Mouse (Mus musculus) forebrain, embryonic 12.5 days (tissue): ENCODE results near the gene Slc39a2. TPM values are rescaled to one million over a fixed set of nuclear protein-coding genes. Genes with fewer than 3 reads are reported as not detected.

ENCODE experiments used
- ATAC-seq: fragments of 200-750 bp; cut with Nextera tagmentation; 2 replicates; pipeline ENCODE4 v1.8.0; 2017; ENCODE audit warnings: moderate TSS enrichment; ENCODE audit not compliant: low FRiP score
- H3K27ac ChIP-seq: fragments of 300-500 bp; sonication (generic); 2 replicates; pipeline ENCODE4 v1.5.1; 2016; ENCODE audit warnings: mild to moderate bottlenecking
- H3K27me3 ChIP-seq: fragments of 300-500 bp; sonication (generic); 2 replicates; pipeline ENCODE4 v1.6.1; 2016; ENCODE audit warnings: mild to moderate bottlenecking
- H3K36me3 ChIP-seq: fragments of 300-500 bp; sonication (generic); replicated peaks from 2 replicates; pipeline ENCODE4 v1.6.1; 2016; ENCODE audit warnings: mild to moderate bottlenecking
- H3K4me1 ChIP-seq: fragments of 300-500 bp; sonication (generic); 2 replicates; pipeline ENCODE4 v1.6.1; 2016
- H3K4me2 ChIP-seq: fragments of 300-500 bp; sonication (generic); 2 replicates; pipeline ENCODE4 v1.6.1; 2016; ENCODE audit warnings: mild to moderate bottlenecking, moderate library complexity
- H3K4me3 ChIP-seq: fragments of 300-500 bp; sonication (generic); replicated peaks from 2 replicates; pipeline ENCODE4 v1.5.1; 2016; ENCODE audit warnings: mild to moderate bottlenecking
- H3K9ac ChIP-seq: fragments of 300-500 bp; sonication (generic); 2 replicates; pipeline ENCODE4 v1.6.1; 2016; ENCODE audit warnings: mild to moderate bottlenecking
- H3K9me3 ChIP-seq: fragments of 300-500 bp; sonication (generic); 2 replicates; pipeline ENCODE4 v1.6.1; 2016
- WGBS: fragments of 180-500 bp; shearing (Covaris S2); methylation state at CpG from one replicate; pipeline ENCODE4 v1.1.7; 2016; 5-methylcytosine and 5-hydroxymethylcytosine counted together
- polyA plus RNA-seq: library from polyadenylated mRNA; unstranded; fragments of >200 nt; fragmentation: Nextera tagmentation; extraction: Ambion mirVana; gene quantifications from 2 replicates; pipeline ENCODE4 v1.2.1, GENCODE M21; 2016

The Slc39a2 gene
- polyA plus RNA-seq, 1 experiment from 2014 or later, result 1.3 TPM

DNA sequence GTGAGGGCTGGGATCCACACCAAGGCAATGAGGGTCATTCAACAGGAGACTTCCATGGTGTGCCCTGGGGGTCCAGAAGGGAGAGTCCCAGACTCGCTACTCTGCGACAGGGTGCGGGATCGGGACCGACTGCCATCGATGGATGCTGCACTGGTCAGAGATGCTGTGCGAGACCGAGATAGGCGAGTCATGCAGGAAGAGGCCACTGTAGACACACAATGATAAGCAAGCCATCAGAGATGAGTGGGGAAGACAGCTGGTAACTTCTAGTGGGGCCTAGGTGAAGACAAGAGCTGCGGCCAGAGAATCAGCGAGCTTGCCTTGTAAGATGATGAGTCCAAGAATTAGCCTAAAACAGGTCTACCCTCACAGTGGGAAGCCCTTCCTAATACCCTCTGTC, 13.4 kb downstream of the Slc39a2 start:
- no peaks in the 10 kb centered on the region for H3K4me1 ChIP-seq
- H3K27me3 ChIP-seq, result peaks cover 2% of the 10 kb centered on the region
- H3K27ac ChIP-seq, result no peak overlapping the region
- 97% methylated on average over 11 of the region's 11 CpGs for WGBS
- no peaks in the 10 kb centered on the region for H3K9me3 ChIP-seq
- no peaks in the 10 kb centered on the region for H3K36me3 ChIP-seq
- no peak overlapping the region for H3K4me3 ChIP-seq
- no peak overlapping the region for H3K4me2 ChIP-seq
- no peak overlapping the region for H3K9ac ChIP-seq
- no peak for ATAC-seq

- H3K4me3 ChIP-seq, result no peak overlapping the region
- no peak overlapping the region for H3K27ac ChIP-seq
- WGBS, result 90% methylated on average over 10 of the region's 10 CpGs
- peaks cover 34% of the 10 kb centered on the region for H3K27me3 ChIP-seq
- no peak for ATAC-seq
- H3K36me3 ChIP-seq, result no peaks in the 10 kb centered on the region
- no peak overlapping the region for H3K9ac ChIP-seq
- peaks cover 27% of the 10 kb centered on the region for H3K4me1 ChIP-seq
- H3K4me2 ChIP-seq, result no peak overlapping the region
- no peaks in the 10 kb centered on the region for H3K9me3 ChIP-seq
Observed at GRCm38 (mm10) chr14:51911301-51911700, 18.6 kb downstream of the Slc39a2 start.

- H3K9ac ChIP-seq, result peak overlapping the region; percentile 68
- peak overlapping the region; percentile 99 for H3K4me2 ChIP-seq
- no peaks in the 10 kb centered on the region for H3K9me3 ChIP-seq
- peaks cover 27% of the 10 kb centered on the region for H3K4me1 ChIP-seq
- H3K4me3 ChIP-seq, result peak overlapping the region; percentile 61
- WGBS, result 6% methylated on average over 14 of the region's 14 CpGs
- no peak overlapping the region for H3K27ac ChIP-seq
- H3K36me3 ChIP-seq, result no peaks in the 10 kb centered on the region
- H3K27me3 ChIP-seq, result peaks cover 34% of the 10 kb centered on the region
- ATAC-seq, result peak; percentile 47
Observed at GRCm38 (mm10) chr14:51912391-51913061, 19.8 kb downstream of the Slc39a2 start.

- WGBS, result under 1% methylated on average over 58 of the region's 58 CpGs
- Histone ChIP-seq H3K9me3 (no peaks in the 10 kb centered on the region), H3K4me2 (peak overlapping the region; percentile 99), H3K27me3 (peaks cover 34% of the 10 kb centered on the region), H3K4me3 (peak overlapping the region; percentile 61), H3K9ac (peak overlapping the region; percentile 68), H3K27ac (peak overlapping the region; percentile 67; the same call in 1 of the 2 replicates), H3K36me3 (no peaks in the 10 kb centered on the region), H3K4me1 (peaks cover 27% of the 10 kb centered on the region)
- peak; percentile 63 for ATAC-seq
Observed at GRCm38 (mm10) chr14:51913062-51913959, 20.6 kb downstream of the Slc39a2 start.

DNA sequence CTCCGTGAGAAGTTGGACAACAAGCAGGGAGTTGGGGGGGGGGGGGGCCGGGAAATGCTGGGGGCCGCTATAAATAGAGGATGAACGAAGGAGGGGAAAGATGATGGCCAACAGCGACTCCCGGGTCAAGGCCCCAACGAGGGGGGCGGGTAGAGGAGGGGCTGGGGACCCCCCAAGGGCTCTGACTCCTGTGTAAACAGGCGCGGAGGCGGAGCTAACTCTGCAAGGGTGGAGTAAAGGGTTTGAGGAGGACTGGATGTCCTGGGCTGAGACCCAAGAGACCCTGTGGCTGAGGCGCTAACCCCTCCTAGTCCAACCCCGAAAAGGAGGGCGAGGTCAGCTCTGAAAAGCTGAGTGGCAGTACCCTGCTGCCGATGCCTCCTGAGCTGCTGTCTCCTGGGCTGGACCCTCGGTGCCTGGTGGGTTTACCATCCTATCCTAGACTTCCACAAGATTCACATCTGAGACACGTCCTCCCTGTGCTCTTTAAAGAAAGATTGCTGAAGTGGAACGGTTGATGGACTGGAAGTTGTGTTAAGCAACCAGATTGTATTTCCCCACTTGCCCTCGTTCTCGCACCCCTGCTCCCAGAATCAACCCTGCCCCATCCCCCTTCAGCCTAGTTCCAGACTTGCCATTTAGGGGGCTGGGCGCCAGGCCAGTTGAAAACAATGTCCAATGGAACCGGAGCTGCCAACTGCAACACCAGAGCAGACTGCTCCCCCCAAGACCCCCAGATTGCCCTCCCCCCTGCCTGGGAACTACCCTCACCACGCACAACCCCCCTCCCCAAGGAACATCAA, 21.5 kb downstream of the Slc39a2 start, which contains the start of gene Ndrg2:
TSS of gene Ndrg2 (minus strand) at position 199 of the 803 bp plus-strand sequence.
- Histone ChIP-seq H3K36me3 (no peaks in the 10 kb centered on the region), H3K9ac (peak within 1 kb of the TSS; percentile 68), H3K9me3 (no peaks in the 10 kb centered on the region), H3K27me3 (peaks cover 34% of the 10 kb centered on the region), H3K4me1 (peaks cover 27% of the 10 kb centered on the region), H3K4me2 (peak within 1 kb of the TSS; percentile 99), H3K27ac (peak within 1 kb of the TSS; percentile 67), H3K4me3 (peak within 1 kb of the TSS; percentile 61)
- ATAC-seq, result peak; percentile 69
- 2% methylated on average over 22 of the region's 23 CpGs for WGBS

GRCm38 (mm10) chr14:51915030-51915429, 22.3 kb downstream of the Slc39a2 start:
- Histone ChIP-seq H3K27me3 (peaks cover 34% of the 10 kb centered on the region), H3K27ac (peak overlapping the region; percentile 67), H3K4me1 (peaks cover 27% of the 10 kb centered on the region), H3K9me3 (no peaks in the 10 kb centered on the region), H3K9ac (no peak overlapping the region), H3K4me2 (peak overlapping the region; percentile 99), H3K36me3 (no peaks in the 10 kb centered on the region), H3K4me3 (no peak overlapping the region)
- WGBS, result 42% methylated on average over 3 of the region's 3 CpGs
- ATAC-seq, result no peak

DNA sequence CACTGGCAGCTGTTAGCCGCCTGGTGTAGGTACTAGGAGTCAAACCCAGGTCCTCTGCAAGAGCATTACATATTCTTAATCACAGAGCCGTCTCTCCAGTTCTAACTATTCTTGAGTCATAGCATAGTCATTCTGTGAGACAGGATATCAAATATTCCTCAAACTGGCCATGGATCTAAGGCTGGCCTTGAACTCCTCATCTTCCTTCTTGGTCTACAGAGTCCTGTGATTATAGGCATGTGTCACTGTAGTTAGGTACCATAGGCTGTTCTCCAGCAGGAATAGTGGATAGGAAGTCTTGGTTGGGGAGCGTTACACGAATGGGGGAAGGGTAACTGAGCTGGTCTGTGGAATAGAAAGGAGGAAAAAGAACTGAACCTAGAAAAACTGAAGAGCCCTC, 23.9 kb downstream of the Slc39a2 start:
- H3K9me3 ChIP-seq, result no peaks in the 10 kb centered on the region
- no peak overlapping the region for H3K9ac ChIP-seq
- peaks cover 27% of the 10 kb centered on the region; the same call in 1 of the 2 replicates for H3K27me3 ChIP-seq
- ATAC-seq, result no peak
- no peak overlapping the region for H3K4me2 ChIP-seq
- no peak overlapping the region for H3K27ac ChIP-seq
- H3K4me1 ChIP-seq, result peaks cover 27% of the 10 kb centered on the region
- H3K36me3 ChIP-seq, result no peaks in the 10 kb centered on the region
- no peak overlapping the region for H3K4me3 ChIP-seq
- WGBS, result 92% methylated on average over 4 of the region's 4 CpGs

GRCm38 (mm10) chr14:51918125-51918524, 25.4 kb downstream of the Slc39a2 start, which contains the start of gene Tppp2:
Tppp2 (plus strand) TSS chr14:51918425.
- no peak within 1 kb of the TSS for H3K9ac ChIP-seq
- no peak for ATAC-seq
- 89% methylated on average over 4 of the region's 4 CpGs for WGBS
- no peak within 1 kb of the TSS for H3K27ac ChIP-seq
- no peak within 1 kb of the TSS for H3K4me2 ChIP-seq
- peaks cover 14% of the 10 kb centered on the region; the same call in 1 of the 2 replicates for H3K27me3 ChIP-seq
- H3K9me3 ChIP-seq, result no peaks in the 10 kb centered on the region
- H3K4me1 ChIP-seq, result peaks cover 18% of the 10 kb centered on the region
- H3K36me3 ChIP-seq, result no peaks in the 10 kb centered on the region
- no peak within 1 kb of the TSS for H3K4me3 ChIP-seq

- Histone ChIP-seq H3K27me3 (peaks cover 6% of the 10 kb centered on the region; the same call in 1 of the 2 replicates), H3K27ac (no peak overlapping the region), H3K4me3 (no peak overlapping the region), H3K9me3 (no peaks in the 10 kb centered on the region), H3K36me3 (no peaks in the 10 kb centered on the region), H3K4me1 (peaks cover 9% of the 10 kb centered on the region), H3K9ac (no peak overlapping the region), H3K4me2 (no peak overlapping the region)
- no peak for ATAC-seq
- WGBS, result 88% methylated on average over 4 of the region's 4 CpGs
Observed at GRCm38 (mm10) chr14:51918966-51919365, 26.3 kb downstream of the Slc39a2 start.

DNA sequence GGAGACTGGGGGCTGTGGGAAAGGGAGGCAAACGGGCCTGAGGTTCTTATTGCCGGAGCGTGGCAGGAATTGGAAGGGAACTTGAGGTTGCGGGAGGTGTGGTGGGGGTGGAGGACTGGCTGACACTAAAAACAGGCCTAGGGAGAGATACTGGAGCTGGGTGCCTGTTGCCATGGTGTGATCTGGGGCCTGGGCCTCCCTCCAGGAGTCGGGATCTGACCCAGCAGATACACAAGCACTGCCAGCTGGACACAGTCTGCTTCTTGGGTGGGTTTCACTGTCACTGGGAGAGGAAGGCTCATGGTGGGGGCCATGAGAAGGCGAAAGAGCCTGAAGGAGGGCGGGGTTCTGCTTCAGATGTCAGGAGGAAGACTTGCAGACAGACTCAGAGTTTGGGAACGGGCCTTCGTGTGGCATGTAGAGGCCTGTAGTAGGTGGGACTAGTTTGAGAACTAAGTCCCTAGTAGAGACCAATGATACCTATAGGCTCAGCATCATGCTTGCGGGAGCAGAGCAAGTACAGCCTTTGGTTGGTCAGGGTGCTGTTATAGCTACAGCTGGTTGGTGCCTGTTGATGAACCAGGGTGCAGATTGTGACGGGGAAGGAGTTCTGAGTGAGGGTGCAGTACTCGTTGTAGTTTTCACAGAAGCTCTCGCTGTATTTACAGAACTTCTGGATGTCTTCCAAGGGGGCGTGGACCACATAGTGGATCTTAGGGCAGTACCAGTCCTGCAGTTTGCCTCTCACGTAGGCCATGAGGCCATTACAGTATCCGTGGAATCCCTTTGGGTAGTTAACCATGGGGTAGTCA, 29.3 kb downstream of the Slc39a2 start:
- H3K9me3 ChIP-seq, result no peaks in the 10 kb centered on the region
- no peak overlapping the region for H3K9ac ChIP-seq
- no peak for ATAC-seq

DNA sequence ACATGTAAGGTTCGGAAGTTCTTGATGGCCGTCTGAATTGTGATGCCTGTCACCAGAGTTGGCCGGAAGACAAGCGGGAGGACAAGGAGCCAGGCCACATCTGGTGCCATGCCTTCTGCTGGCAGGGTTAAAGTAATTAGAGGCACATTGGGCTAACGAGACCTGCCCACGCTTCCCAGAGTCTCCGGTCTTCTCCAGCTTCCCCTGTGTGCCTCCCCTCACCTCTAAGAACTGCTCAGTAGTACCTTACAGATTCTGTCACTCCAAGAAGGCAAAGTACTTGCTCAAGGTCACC, 29.8 kb downstream of the Slc39a2 start, which contains the start of gene Rnase13:
TSS of gene Rnase13 (minus strand) at position 203 of the 295 bp plus-strand sequence.
- no peaks in the 10 kb centered on the region for H3K4me1 ChIP-seq
- no peak within 1 kb of the TSS for H3K27ac ChIP-seq
- no peaks in the 10 kb centered on the region for H3K36me3 ChIP-seq
- no peak within 1 kb of the TSS for H3K9ac ChIP-seq
- WGBS, result 87% methylated on average over 7 of the region's 7 CpGs
- H3K9me3 ChIP-seq, result no peaks in the 10 kb centered on the region
- H3K27me3 ChIP-seq, result no peaks in the 10 kb centered on the region
- no peak within 1 kb of the TSS for H3K4me2 ChIP-seq
- ATAC-seq, result no peak
- H3K4me3 ChIP-seq, result no peak within 1 kb of the TSS

More for the DNA sequence above, 29.3 kb downstream of the Slc39a2 start:
- no peaks in the 10 kb centered on the region for H3K36me3 ChIP-seq
- 88% methylated on average over 16 of the region's 16 CpGs for WGBS
- no peak overlapping the region for H3K27ac ChIP-seq
- no peaks in the 10 kb centered on the region for H3K4me1 ChIP-seq
- H3K4me3 ChIP-seq, result no peak overlapping the region
- H3K27me3 ChIP-seq, result no peaks in the 10 kb centered on the region
- H3K4me2 ChIP-seq, result no peak overlapping the region
